Mouse (Mus musculus) liver, embryonic 15.5 days (tissue): ENCODE measurements around the gene Vmn2r12. TPM values are rescaled to one million over a fixed set of nuclear protein-coding genes. Genes with fewer than 3 reads are reported as not detected.
"Not testable (repeated sequence)": the region's sequence is repeated elsewhere in the genome, so short reads cannot be mapped to it uniquely, and the experiment has no call there.

Experiments used
- ATAC-seq: fragments of 200-750 bp; cut with Nextera tagmentation; 2 replicates; pipeline ENCODE4 v1.8.0; 2017; ENCODE audit warnings: moderate number of reproducible peaks, mild to moderate bottlenecking, moderate library complexity; ENCODE audit not compliant: insufficient read depth
- H3K27ac ChIP-seq: fragments of 300-500 bp; sonication (generic); replicated peaks from 2 replicates; pipeline ENCODE4 v1.5.1; 2015; ENCODE audit warnings: mild to moderate bottlenecking, inconsistent platforms
- H3K27me3 ChIP-seq: fragments of 300-500 bp; sonication (generic); 2 replicates; pipeline ENCODE4 v1.6.1; 2015; ENCODE audit warnings: mild to moderate bottlenecking, inconsistent platforms
- H3K36me3 ChIP-seq: fragments of 300-500 bp; sonication (generic); replicated peaks from 2 replicates; pipeline ENCODE4 v1.6.1; 2015; ENCODE audit warnings: moderate library complexity, mild to moderate bottlenecking, inconsistent platforms
- H3K4me1 ChIP-seq: fragments of 300-500 bp; sonication (generic); replicated peaks from 2 replicates; pipeline ENCODE4 v1.6.1; 2015; ENCODE audit warnings: inconsistent platforms
- H3K4me2 ChIP-seq: fragments of 300-500 bp; sonication (generic); 2 replicates; pipeline ENCODE4 v1.6.1; 2015; ENCODE audit warnings: moderate library complexity, mild to moderate bottlenecking, inconsistent platforms
- H3K4me3 ChIP-seq: fragments of 300-500 bp; sonication (generic); replicated peaks from 2 replicates; pipeline ENCODE4 v1.5.1; 2015; ENCODE audit warnings: mild to moderate bottlenecking, inconsistent platforms
- H3K9ac ChIP-seq: fragments of 300-500 bp; sonication (generic); 2 replicates; pipeline ENCODE4 v1.6.1; 2015; ENCODE audit warnings: moderate library complexity, mild to moderate bottlenecking, inconsistent platforms
- H3K9me3 ChIP-seq: fragments of 300-500 bp; sonication (generic); replicated peaks from 2 replicates; pipeline ENCODE4 v1.6.1; 2016; ENCODE audit warnings: inconsistent platforms
- WGBS: fragments of 180-500 bp; shearing (Covaris S2); methylation state at CpG from one replicate; pipeline ENCODE4 v1.1.7; 2015; ENCODE audit warnings: mixed read lengths; ENCODE audit not compliant: insufficient replicate concordance; 5-methylcytosine and 5-hydroxymethylcytosine counted together
- polyA plus RNA-seq: library from polyadenylated mRNA; unstranded; fragments of >200 nt; fragmentation: Nextera tagmentation; extraction: Ambion mirVana; gene quantifications from 2 replicates; pipeline ENCODE4 v1.2.1, GENCODE M21; 2015

Gene Vmn2r12
- not detected in 2 replicates for polyA plus RNA-seq

DNA sequence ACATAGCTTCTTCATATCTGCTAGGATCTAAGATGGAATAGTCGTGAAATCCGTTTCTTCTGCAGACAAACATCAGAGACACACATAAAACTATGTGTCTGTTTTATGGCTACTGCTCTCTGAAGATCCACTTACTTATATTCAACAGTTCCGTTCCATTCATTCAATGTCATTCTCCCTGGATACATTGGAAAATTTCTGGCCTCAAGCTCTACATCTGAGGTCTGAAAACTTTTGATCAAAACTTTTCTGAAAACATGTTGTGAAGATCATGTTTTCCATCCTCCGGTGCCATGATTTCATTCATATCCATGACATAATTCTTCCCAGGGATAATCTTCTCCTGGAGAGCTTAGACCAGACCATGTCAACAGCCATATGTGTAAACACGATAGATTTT lies at the start of gene Vmn2r12:
Vmn2r12 (minus strand) TSS at position 101 of the 400 bp plus-strand sequence.
- not testable (repeated sequence) for H3K9ac ChIP-seq, H3K9me3 ChIP-seq, H3K36me3 ChIP-seq, H3K4me1 ChIP-seq, ATAC-seq, H3K27ac ChIP-seq, H3K4me3 ChIP-seq, H3K4me2 ChIP-seq, H3K27me3 ChIP-seq
- 54% methylated on average over 5 of the region's 5 CpGs for WGBS

DNA sequence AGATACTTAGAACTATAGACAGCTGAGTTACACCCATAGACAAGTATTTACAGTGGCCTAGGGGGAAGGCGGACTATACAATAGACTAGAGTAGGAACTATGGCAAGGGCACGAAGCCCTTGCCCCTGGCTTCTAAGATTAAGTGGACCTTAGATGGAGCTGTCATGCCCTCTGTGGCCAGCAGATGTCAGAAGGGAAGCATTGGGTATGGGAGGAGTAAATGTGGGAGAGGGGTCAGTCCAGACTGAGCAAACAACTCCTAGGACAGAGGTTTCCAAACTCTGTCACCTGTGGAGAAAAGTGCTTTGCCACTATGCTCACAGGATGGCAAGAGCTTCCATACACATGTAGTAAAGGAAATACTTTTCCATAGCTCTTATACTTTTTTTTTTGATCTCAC lies 41.8 kb upstream of the Vmn2r12 start:
- Histone ChIP-seq H3K27me3 (no peaks in the 10 kb centered on the region), H3K36me3 (no peaks in the 10 kb centered on the region), H3K4me2 (no peak overlapping the region), H3K4me1 (no peaks in the 10 kb centered on the region), H3K27ac (no peak overlapping the region), H3K4me3 (no peak overlapping the region), H3K9me3 (no peaks in the 10 kb centered on the region), H3K9ac (no peak overlapping the region)
- ATAC-seq = no peak
- 66% methylated on average over 2 of the region's 2 CpGs for WGBS

DNA sequence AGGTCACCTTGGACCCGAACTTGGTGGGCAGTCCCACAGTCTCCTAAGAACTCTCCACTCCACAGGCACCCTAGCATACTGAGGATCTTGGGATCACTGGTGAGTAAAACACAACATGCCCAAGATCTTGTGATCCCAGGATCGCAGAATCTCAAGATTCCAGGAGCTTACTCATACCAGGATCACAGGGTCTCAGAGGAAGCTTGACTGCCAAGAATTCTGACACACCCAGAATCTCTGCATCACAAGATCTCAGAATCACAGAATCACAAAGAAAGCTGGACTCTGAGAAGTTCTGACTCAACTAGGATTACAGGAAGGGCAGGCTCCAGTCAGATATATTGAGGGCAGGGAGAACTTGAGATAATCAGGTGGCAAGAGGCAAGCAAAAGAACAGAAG lies 39.0 kb upstream of the Vmn2r12 start:
- no peak overlapping the region for H3K4me3 ChIP-seq
- H3K36me3 ChIP-seq = no peaks in the 10 kb centered on the region
- no peak for ATAC-seq
- no peaks in the 10 kb centered on the region for H3K9me3 ChIP-seq
- H3K4me1 ChIP-seq = no peaks in the 10 kb centered on the region
- no peak overlapping the region for H3K9ac ChIP-seq
- H3K27me3 ChIP-seq = no peaks in the 10 kb centered on the region
- H3K4me2 ChIP-seq = no peak overlapping the region
- WGBS = 47% methylated on average over 2 of the region's 2 CpGs
- H3K27ac ChIP-seq = no peak overlapping the region

DNA sequence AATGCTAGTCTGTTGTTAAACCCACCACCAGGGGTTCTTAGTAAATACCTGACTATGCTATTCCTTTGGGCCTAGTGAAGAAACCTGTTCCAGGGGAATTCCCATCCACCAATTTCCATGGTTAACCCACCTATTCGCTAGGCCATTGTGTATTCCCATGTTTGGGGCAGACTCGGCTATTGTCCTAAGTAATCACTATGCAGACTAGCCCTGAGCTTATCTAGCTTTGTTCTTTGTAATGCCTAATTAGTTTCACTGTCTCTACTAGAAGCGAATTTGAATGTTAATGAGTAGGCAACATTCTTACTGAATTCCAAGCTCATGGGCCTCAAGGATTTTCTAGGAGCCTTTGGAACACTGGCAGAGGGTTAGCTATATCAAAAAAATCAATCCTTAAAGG lies 1.3 kb downstream of the Vmn2r12 start:
- not testable (repeated sequence) for H3K9ac ChIP-seq, ATAC-seq, H3K4me2 ChIP-seq, H3K9me3 ChIP-seq, H3K27me3 ChIP-seq, H3K4me3 ChIP-seq, H3K27ac ChIP-seq, H3K4me1 ChIP-seq, H3K36me3 ChIP-seq
- WGBS = 65% methylated on average over 3 of the region's 3 CpGs

DNA sequence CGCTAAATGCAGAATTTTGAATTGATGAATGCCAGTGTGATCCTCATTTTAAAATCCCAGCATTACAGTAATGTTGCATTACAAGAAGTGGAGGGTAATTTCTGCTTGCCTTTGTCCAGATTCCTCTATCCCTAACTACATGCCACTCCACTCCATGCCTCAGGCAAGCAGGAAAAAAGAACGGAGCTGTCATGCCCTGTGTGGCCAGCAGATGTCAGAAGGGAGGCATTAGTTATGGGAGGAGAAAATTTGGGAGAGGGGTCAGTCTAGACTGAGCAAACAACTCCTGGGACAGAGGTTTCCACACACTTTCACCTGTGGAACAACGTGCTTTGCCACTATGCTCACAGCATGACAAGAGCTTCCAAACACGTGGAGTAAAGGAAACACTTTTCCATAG lies 25.7 kb downstream of the Vmn2r12 start:
- not testable (repeated sequence) for H3K4me2 ChIP-seq, H3K27ac ChIP-seq, H3K4me1 ChIP-seq, H3K4me3 ChIP-seq, H3K36me3 ChIP-seq, H3K9ac ChIP-seq, H3K9me3 ChIP-seq, ATAC-seq, H3K27me3 ChIP-seq
- WGBS = 36% methylated on average over 4 of the region's 4 CpGs

DNA sequence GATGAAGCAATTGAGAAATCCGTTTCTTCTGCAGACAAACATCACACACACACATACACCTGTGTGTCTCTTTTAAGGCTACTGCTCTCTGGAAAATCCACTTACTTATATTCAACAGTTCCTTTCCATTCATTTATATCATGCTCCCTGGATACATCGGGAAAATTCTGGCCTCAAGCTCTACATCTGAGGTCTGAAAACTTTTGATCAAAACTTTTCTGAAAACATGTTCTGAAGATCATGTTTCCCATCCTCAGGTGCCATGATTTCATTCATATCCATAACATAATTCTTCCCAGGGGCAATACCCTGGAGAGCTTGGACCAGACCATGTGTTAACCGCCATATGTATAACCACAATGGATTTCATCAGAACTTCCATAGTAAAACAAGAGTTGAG lies 38.3 kb downstream of the Vmn2r12 start, which contains the start of gene Vmn2r11:
Vmn2r11 (minus strand) TSS at position 101 of the 400 bp plus-strand sequence.
- not testable (repeated sequence) for H3K36me3 ChIP-seq, H3K9me3 ChIP-seq, H3K4me3 ChIP-seq, H3K27me3 ChIP-seq, H3K4me1 ChIP-seq, ATAC-seq, H3K27ac ChIP-seq, H3K9ac ChIP-seq, H3K4me2 ChIP-seq
- 52% methylated on average over 3 of the region's 3 CpGs for WGBS

DNA sequence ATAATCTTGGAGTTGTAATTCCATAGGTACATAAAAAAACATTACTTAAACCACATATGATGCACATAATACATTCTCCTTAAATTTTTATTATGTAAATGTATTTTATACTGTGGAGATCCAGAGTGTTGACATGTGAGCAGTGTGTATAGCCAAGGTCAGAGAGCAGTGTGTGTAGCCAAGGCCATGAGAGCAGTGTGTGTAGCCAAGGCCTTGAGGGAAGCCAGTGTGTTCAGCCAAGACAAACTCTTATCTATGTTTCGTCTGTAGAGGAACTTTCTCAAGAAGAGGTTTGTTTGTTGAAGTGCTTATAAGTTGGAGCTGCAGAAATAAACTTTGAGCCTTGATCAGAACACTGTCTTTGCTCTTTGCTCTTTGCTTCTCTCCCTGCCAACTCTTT lies 42.5 kb downstream of the Vmn2r12 start:
- Histone ChIP-seq H3K9ac (no peak overlapping the region), H3K4me3 (no peak overlapping the region), H3K27me3 (no peaks in the 10 kb centered on the region), H3K36me3 (no peaks in the 10 kb centered on the region), H3K4me1 (no peaks in the 10 kb centered on the region), H3K4me2 (no peak overlapping the region), H3K27ac (no peak overlapping the region), H3K9me3 (no peaks in the 10 kb centered on the region)
- WGBS = 41% methylated on average over 1 of the region's 1 CpGs
- ATAC-seq = no peak

Other genes with a start within 250 kb of the Vmn2r12 start
- gene Vmn2r9, start 245.3 kb downstream of the Vmn2r12 start, polyA plus RNA-seq = not detected in 2 replicates
- gene Vmn2r10, start 91.4 kb downstream of the Vmn2r12 start, polyA plus RNA-seq = not detected in 2 replicates
- not detected in 2 replicates for gene Vmn2r11, start 38.4 kb downstream of the Vmn2r12 start, polyA plus RNA-seq
- gene Vmn2r13, start 94.2 kb upstream of the Vmn2r12 start, polyA plus RNA-seq = not detected in 2 replicates
- not detected in 2 replicates for gene Vmn2r14, start 126.8 kb upstream of the Vmn2r12 start, polyA plus RNA-seq
- not detected in 2 replicates for gene Vmn2r15, start 199.7 kb upstream of the Vmn2r12 start, polyA plus RNA-seq
- not detected in 2 replicates for gene Vmn2r16, start 232.2 kb upstream of the Vmn2r12 start, polyA plus RNA-seq